Mouse (Mus musculus): ENCODE results near the gene Qrich1. TPM values are rescaled to one million over a fixed set of nuclear protein-coding genes. Genes with fewer than 3 reads are reported as not detected.

Qrich1 gene
- polyA plus RNA-seq, 1 experiment from 2014 or later: 129 TPM

GRCm38 (mm10) chr9:108492043-108492750 lies 24.4 kb upstream of the Qrich1 start:
- peak overlapping the region; percentile 92 for H3K4me2 ChIP-seq (replicated peaks; ENCODE audit: low read depth, low read length)
- H3K27me3 ChIP-seq (ENCODE audit: insufficient read depth, low read length): no peaks in the 10 kb centered on the region
- peak overlapping the region; percentile 94 for H3K9ac ChIP-seq (replicated peaks; ENCODE audit: low read length)
- peaks cover 76% of the 10 kb centered on the region for H3K36me3 ChIP-seq (ENCODE audit: insufficient read depth, low read length)
- H3K27ac ChIP-seq (ENCODE audit: low read length): no peak overlapping the region; the same call in 1 of the 2 replicates
- H3K9me3 ChIP-seq (ENCODE audit: low read length): no peaks in the 10 kb centered on the region
- 76% methylated on average over 16 of the region's 16 CpGs for WGBS
- H3K4me1 ChIP-seq (ENCODE audit: insufficient read depth, low read length): peaks cover 21% of the 10 kb centered on the region
- peak overlapping the region; percentile 95 for H3K4me3 ChIP-seq (ENCODE audit: low read length)
- no peak for ATAC-seq (ENCODE audit: low FRiP score, low TSS enrichment)

- no peak for ATAC-seq (ENCODE audit: low FRiP score, low TSS enrichment)
- Histone ChIP-seq H3K4me1 (ENCODE audit: insufficient read depth, low read length) (peaks cover 21% of the 10 kb centered on the region), H3K9ac (replicated peaks; ENCODE audit: low read length) (no peak overlapping the region), H3K27me3 (ENCODE audit: insufficient read depth, low read length) (no peaks in the 10 kb centered on the region), H3K36me3 (ENCODE audit: insufficient read depth, low read length) (peaks cover 76% of the 10 kb centered on the region), H3K4me3 (ENCODE audit: low read length) (no peak overlapping the region), H3K27ac (ENCODE audit: low read length) (no peak overlapping the region), H3K4me2 (replicated peaks; ENCODE audit: low read depth, low read length) (no peak overlapping the region), H3K9me3 (ENCODE audit: low read length) (no peaks in the 10 kb centered on the region)
- WGBS: 98% methylated on average over 8 of the region's 8 CpGs
Measured at GRCm38 (mm10) chr9:108493246-108493645, 23.4 kb upstream of the Qrich1 start.

GRCm38 (mm10) chr9:108494146-108494825 lies 22.3 kb upstream of the Qrich1 start:
- no peaks in the 10 kb centered on the region for H3K9me3 ChIP-seq (ENCODE audit: low read length)
- no peak overlapping the region for H3K9ac ChIP-seq (replicated peaks; ENCODE audit: low read length)
- no peak overlapping the region for H3K4me3 ChIP-seq (ENCODE audit: low read length)
- H3K27ac ChIP-seq (ENCODE audit: low read length): no peak overlapping the region
- WGBS: 94% methylated on average over 19 of the region's 19 CpGs
- no peak for ATAC-seq (ENCODE audit: low FRiP score, low TSS enrichment)
- H3K4me1 ChIP-seq (ENCODE audit: insufficient read depth, low read length): peaks cover 21% of the 10 kb centered on the region
- H3K36me3 ChIP-seq (ENCODE audit: insufficient read depth, low read length): peaks cover 76% of the 10 kb centered on the region
- H3K4me2 ChIP-seq (replicated peaks; ENCODE audit: low read depth, low read length): no peak overlapping the region
- no peaks in the 10 kb centered on the region for H3K27me3 ChIP-seq (ENCODE audit: insufficient read depth, low read length)

- Histone ChIP-seq H3K27ac (ENCODE audit: low read length) (no peak overlapping the region), H3K4me2 (replicated peaks; ENCODE audit: low read depth, low read length) (no peak overlapping the region), H3K9me3 (ENCODE audit: low read length) (no peaks in the 10 kb centered on the region), H3K4me3 (ENCODE audit: low read length) (no peak overlapping the region), H3K27me3 (ENCODE audit: insufficient read depth, low read length) (no peaks in the 10 kb centered on the region), H3K4me1 (ENCODE audit: insufficient read depth, low read length) (peaks cover 18% of the 10 kb centered on the region), H3K36me3 (ENCODE audit: insufficient read depth, low read length) (peaks cover 76% of the 10 kb centered on the region), H3K9ac (replicated peaks; ENCODE audit: low read length) (no peak overlapping the region)
- ATAC-seq (ENCODE audit: low FRiP score, low TSS enrichment): no peak
- WGBS: 79% methylated on average over 10 of the region's 10 CpGs
Measured at GRCm38 (mm10) chr9:108494905-108495304, 21.7 kb upstream of the Qrich1 start.

GRCm38 (mm10) chr9:108499231-108499630 lies 17.4 kb upstream of the Qrich1 start:
- Histone ChIP-seq H3K9me3 (ENCODE audit: low read length) (no peaks in the 10 kb centered on the region), H3K27me3 (ENCODE audit: insufficient read depth, low read length) (no peaks in the 10 kb centered on the region), H3K9ac (replicated peaks; ENCODE audit: low read length) (no peak overlapping the region), H3K36me3 (ENCODE audit: insufficient read depth, low read length) (peaks cover 89% of the 10 kb centered on the region), H3K4me2 (replicated peaks; ENCODE audit: low read depth, low read length) (no peak overlapping the region), H3K4me3 (ENCODE audit: low read length) (no peak overlapping the region), H3K27ac (ENCODE audit: low read length) (no peak overlapping the region), H3K4me1 (ENCODE audit: insufficient read depth, low read length) (no peaks in the 10 kb centered on the region)
- ATAC-seq (ENCODE audit: low FRiP score, low TSS enrichment): no peak
- 94% methylated on average over 7 of the region's 7 CpGs for WGBS

GRCm38 (mm10) chr9:108499943-108500342 lies 16.7 kb upstream of the Qrich1 start:
- Histone ChIP-seq H3K9ac (replicated peaks; ENCODE audit: low read length) (no peak overlapping the region), H3K4me3 (ENCODE audit: low read length) (no peak overlapping the region), H3K27ac (ENCODE audit: low read length) (no peak overlapping the region), H3K4me2 (replicated peaks; ENCODE audit: low read depth, low read length) (no peak overlapping the region), H3K36me3 (ENCODE audit: insufficient read depth, low read length) (peaks cover 82% of the 10 kb centered on the region), H3K9me3 (ENCODE audit: low read length) (no peaks in the 10 kb centered on the region), H3K4me1 (ENCODE audit: insufficient read depth, low read length) (no peaks in the 10 kb centered on the region), H3K27me3 (ENCODE audit: insufficient read depth, low read length) (no peaks in the 10 kb centered on the region)
- 96% methylated on average over 15 of the region's 15 CpGs for whole genome bisulfite sequencing
- no peak for ATAC-seq (ENCODE audit: low FRiP score, low TSS enrichment)

GRCm38 (mm10) chr9:108506901-108507300 lies 9.7 kb upstream of the Qrich1 start:
- Histone ChIP-seq H3K36me3 (ENCODE audit: insufficient read depth, low read length) (peaks cover 37% of the 10 kb centered on the region), H3K4me2 (replicated peaks; ENCODE audit: low read depth, low read length) (peak overlapping the region; percentile 93), H3K9me3 (ENCODE audit: low read length) (no peaks in the 10 kb centered on the region), H3K4me1 (ENCODE audit: insufficient read depth, low read length) (peaks cover 10% of the 10 kb centered on the region), H3K4me3 (ENCODE audit: low read length) (peak overlapping the region; percentile 76), H3K27ac (ENCODE audit: low read length) (peak overlapping the region; percentile 67; the same call in 1 of the 2 replicates), H3K9ac (replicated peaks; ENCODE audit: low read length) (no peak overlapping the region; the same call in 1 of the 2 replicates), H3K27me3 (ENCODE audit: insufficient read depth, low read length) (no peaks in the 10 kb centered on the region)
- ATAC-seq (ENCODE audit: low FRiP score, low TSS enrichment): no peak
- 86% methylated on average over 7 of the region's 7 CpGs for WGBS

GRCm38 (mm10) chr9:108507619-108508434 lies 8.8 kb upstream of the Qrich1 start, which contains the start of gene Qars:
Qars (plus strand) TSS chr9:108507706.
- peaks cover 10% of the 10 kb centered on the region for H3K4me1 ChIP-seq (ENCODE audit: insufficient read depth, low read length)
- peak; percentile 98 for ATAC-seq (ENCODE audit: low FRiP score, low TSS enrichment)
- peak within 1 kb of the TSS; percentile 82 for H3K27ac ChIP-seq (ENCODE audit: low read length)
- no peaks in the 10 kb centered on the region for H3K27me3 ChIP-seq (ENCODE audit: insufficient read depth, low read length)
- peak within 1 kb of the TSS; percentile 81 for H3K9ac ChIP-seq (replicated peaks; ENCODE audit: low read length)
- under 1% methylated on average over 37 of the region's 37 CpGs for WGBS
- peak within 1 kb of the TSS; percentile 76 for H3K4me3 ChIP-seq (ENCODE audit: low read length)
- H3K9me3 ChIP-seq (ENCODE audit: low read length): no peaks in the 10 kb centered on the region
- H3K36me3 ChIP-seq (ENCODE audit: insufficient read depth, low read length): peaks cover 40% of the 10 kb centered on the region
- H3K4me2 ChIP-seq (replicated peaks; ENCODE audit: low read depth, low read length): peak within 1 kb of the TSS; percentile 93

- peaks cover 10% of the 10 kb centered on the region for H3K4me1 ChIP-seq (ENCODE audit: insufficient read depth, low read length)
- peak overlapping the region; percentile 93 for H3K4me2 ChIP-seq (replicated peaks; ENCODE audit: low read depth, low read length)
- ATAC-seq (ENCODE audit: low FRiP score, low TSS enrichment): no peak
- peak overlapping the region; percentile 76 for H3K4me3 ChIP-seq (ENCODE audit: low read length)
- H3K36me3 ChIP-seq (ENCODE audit: insufficient read depth, low read length): peaks cover 40% of the 10 kb centered on the region
- no peaks in the 10 kb centered on the region for H3K9me3 ChIP-seq (ENCODE audit: low read length)
- H3K27me3 ChIP-seq (ENCODE audit: insufficient read depth, low read length): no peaks in the 10 kb centered on the region
- 81% methylated on average over 7 of the region's 7 CpGs for WGBS
- H3K9ac ChIP-seq (replicated peaks; ENCODE audit: low read length): peak overlapping the region; percentile 81
- no peak overlapping the region for H3K27ac ChIP-seq (ENCODE audit: low read length)
Measured at GRCm38 (mm10) chr9:108508776-108509175, 7.8 kb upstream of the Qrich1 start.
